Mouse (Mus musculus) forebrain, embryonic 16.5 days (tissue): ENCODE measurements at regions not wholly inside any gene's neighbourhood (a gene's known extent, or its start where the extent isn't known, plus 50 kb on each side); places are given as distances from the start of the nearest gene placed in this dataset.

Experiments used
- ATAC-seq: fragments of 200-750 bp; cut with Nextera tagmentation; 2 replicates; pipeline ENCODE4 v1.8.0; 2017; ENCODE audit warnings: mild to moderate bottlenecking, moderate library complexity
- H3K27ac ChIP-seq: fragments of 300-500 bp; sonication (generic); 2 replicates; pipeline ENCODE4 v1.5.1; 2014; ENCODE audit warnings: low read length, control low read depth
- H3K27me3 ChIP-seq: fragments of 300-500 bp; sonication (generic); replicated peaks from 2 replicates; pipeline ENCODE4 v1.6.1; 2014; ENCODE audit warnings: low read length; ENCODE audit not compliant: control insufficient read depth, insufficient read depth
- H3K36me3 ChIP-seq: fragments of 300-500 bp; sonication (generic); 2 replicates; pipeline ENCODE4 v1.6.1; 2014; ENCODE audit not compliant: control insufficient read depth, insufficient read depth
- H3K4me1 ChIP-seq: fragments of 300-500 bp; sonication (generic); replicated peaks from 2 replicates; pipeline ENCODE4 v1.6.1; 2014; ENCODE audit warnings: low read length; ENCODE audit not compliant: control insufficient read depth, insufficient read depth
- H3K4me2 ChIP-seq: fragments of 300-500 bp; sonication (generic); 2 replicates; pipeline ENCODE4 v1.6.1; 2014; ENCODE audit warnings: mild to moderate bottlenecking, low read length, control low read depth
- H3K4me3 ChIP-seq: fragments of 300-500 bp; sonication (generic); replicated peaks from 2 replicates; pipeline ENCODE4 v1.5.1; 2014; ENCODE audit warnings: mild to moderate bottlenecking, low read length, control low read depth
- H3K9ac ChIP-seq: fragments of 300-500 bp; sonication (generic); replicated peaks from 2 replicates; pipeline ENCODE4 v1.6.1; 2014; ENCODE audit warnings: low read depth, low read length, control low read depth
- H3K9me3 ChIP-seq: fragments of 300-500 bp; sonication (generic); 2 replicates; pipeline ENCODE4 v1.6.1; 2016; ENCODE audit warnings: low read length; ENCODE audit not compliant: control insufficient read depth
- WGBS: fragments of 180-500 bp; shearing (Covaris S2); extraction: QIAGEN DNeasy Blood & Tissue Kit; methylation state at CpG from one replicate; pipeline ENCODE4 v1.1.7; 2014; 5-methylcytosine and 5-hydroxymethylcytosine counted together

GRCm38 (mm10) chr4:64876924-64877323, 247.1 kb upstream of the Pappa start:
- no peaks in the 10 kb centered on the region for H3K9me3 ChIP-seq
- no peaks in the 10 kb centered on the region for H3K27me3 ChIP-seq
- WGBS, result 93% methylated on average over 1 of the region's 1 CpGs
- no peak overlapping the region for H3K4me2 ChIP-seq
- no peak overlapping the region for H3K9ac ChIP-seq
- no peak for ATAC-seq
- no peaks in the 10 kb centered on the region for H3K4me1 ChIP-seq
- no peaks in the 10 kb centered on the region for H3K36me3 ChIP-seq
- no peak overlapping the region for H3K4me3 ChIP-seq
- no peak overlapping the region for H3K27ac ChIP-seq

- Histone ChIP-seq H3K27me3 (no peaks in the 10 kb centered on the region), H3K4me1 (no peaks in the 10 kb centered on the region), H3K9me3 (no peaks in the 10 kb centered on the region), H3K27ac (no peak overlapping the region), H3K9ac (no peak overlapping the region), H3K36me3 (no peaks in the 10 kb centered on the region), H3K4me3 (no peak overlapping the region), H3K4me2 (no peak overlapping the region)
- ATAC-seq, result no peak
- WGBS, result 67% methylated on average over 3 of the region's 3 CpGs
Observed at GRCm38 (mm10) chr4:64897935-64898334, 226.0 kb upstream of the Pappa start.

- no peaks in the 10 kb centered on the region for H3K9me3 ChIP-seq
- no peak for ATAC-seq
- H3K27ac ChIP-seq, result no peak overlapping the region
- no peak overlapping the region for H3K4me3 ChIP-seq
- WGBS, result 68% methylated on average over 5 of the region's 5 CpGs
- H3K4me1 ChIP-seq, result no peaks in the 10 kb centered on the region
- no peaks in the 10 kb centered on the region for H3K27me3 ChIP-seq
- no peak overlapping the region for H3K9ac ChIP-seq
- no peaks in the 10 kb centered on the region for H3K36me3 ChIP-seq
- no peak overlapping the region for H3K4me2 ChIP-seq
Observed at GRCm38 (mm10) chr4:64901091-64901845, 222.7 kb upstream of the Pappa start.

GRCm38 (mm10) chr4:64923751-64924150, 200.2 kb upstream of the Pappa start:
- H3K4me2 ChIP-seq, result no peak overlapping the region
- H3K27ac ChIP-seq, result no peak overlapping the region
- H3K9me3 ChIP-seq, result no peaks in the 10 kb centered on the region
- H3K27me3 ChIP-seq, result no peaks in the 10 kb centered on the region
- no peaks in the 10 kb centered on the region for H3K36me3 ChIP-seq
- ATAC-seq, result no peak
- H3K9ac ChIP-seq, result no peak overlapping the region
- H3K4me3 ChIP-seq, result no peak overlapping the region
- H3K4me1 ChIP-seq, result no peaks in the 10 kb centered on the region

- Histone ChIP-seq H3K9ac (no peak overlapping the region), H3K9me3 (no peaks in the 10 kb centered on the region), H3K36me3 (no peaks in the 10 kb centered on the region), H3K27me3 (no peaks in the 10 kb centered on the region), H3K27ac (no peak overlapping the region), H3K4me3 (no peak overlapping the region), H3K4me2 (no peak overlapping the region), H3K4me1 (no peaks in the 10 kb centered on the region)
- no peak for ATAC-seq
- WGBS, result 59% methylated on average over 2 of the region's 2 CpGs
Observed at GRCm38 (mm10) chr4:64928553-64928952, 195.4 kb upstream of the Pappa start.

GRCm38 (mm10) chr4:64945547-64945946, 178.4 kb upstream of the Pappa start:
- no peaks in the 10 kb centered on the region for H3K36me3 ChIP-seq
- no peaks in the 10 kb centered on the region for H3K4me1 ChIP-seq
- no peaks in the 10 kb centered on the region for H3K9me3 ChIP-seq
- no peak overlapping the region for H3K27ac ChIP-seq
- no peak overlapping the region for H3K4me3 ChIP-seq
- H3K9ac ChIP-seq, result no peak overlapping the region
- H3K27me3 ChIP-seq, result no peaks in the 10 kb centered on the region
- ATAC-seq, result no peak
- no peak overlapping the region for H3K4me2 ChIP-seq

GRCm38 (mm10) chr4:64952651-64953050, 171.3 kb upstream of the Pappa start:
- Histone ChIP-seq H3K4me1 (no peaks in the 10 kb centered on the region), H3K4me2 (no peak overlapping the region), H3K9ac (no peak overlapping the region), H3K9me3 (no peaks in the 10 kb centered on the region), H3K36me3 (no peaks in the 10 kb centered on the region), H3K4me3 (no peak overlapping the region), H3K27ac (no peak overlapping the region), H3K27me3 (no peaks in the 10 kb centered on the region)
- no peak for ATAC-seq

- 78% methylated on average over 4 of the region's 4 CpGs for WGBS
- no peak overlapping the region for H3K4me3 ChIP-seq
- no peaks in the 10 kb centered on the region for H3K4me1 ChIP-seq
- no peak for ATAC-seq
- no peaks in the 10 kb centered on the region for H3K9me3 ChIP-seq
- no peaks in the 10 kb centered on the region for H3K36me3 ChIP-seq
- H3K27ac ChIP-seq, result no peak overlapping the region
- H3K27me3 ChIP-seq, result no peaks in the 10 kb centered on the region
- no peak overlapping the region for H3K9ac ChIP-seq
- no peak overlapping the region for H3K4me2 ChIP-seq
Observed at GRCm38 (mm10) chr4:64958843-64959242, 165.1 kb upstream of the Pappa start.

- H3K4me2 ChIP-seq, result no peak overlapping the region
- no peaks in the 10 kb centered on the region for H3K4me1 ChIP-seq
- H3K9ac ChIP-seq, result no peak overlapping the region
- no peaks in the 10 kb centered on the region for H3K36me3 ChIP-seq
- no peaks in the 10 kb centered on the region for H3K27me3 ChIP-seq
- no peak overlapping the region for H3K27ac ChIP-seq
- H3K4me3 ChIP-seq, result no peak overlapping the region
- WGBS, result 77% methylated on average over 4 of the region's 4 CpGs
- no peaks in the 10 kb centered on the region for H3K9me3 ChIP-seq
- no peak for ATAC-seq
Observed at GRCm38 (mm10) chr4:64961796-64962195, 162.2 kb upstream of the Pappa start.
